Mouse (Mus musculus) cortical plate, adult 2 months (tissue): ENCODE results near the gene C8g.

Experiments
- CTCF ChIP-seq: fragments of 200-500 bp; IDR thresholded peaks from 2 replicates; pipeline ENCODE4 v1.5.1; 2011; ENCODE audit warnings: mild to moderate bottlenecking, control low read depth, low read length; ENCODE audit not compliant: insufficient read depth; ENCODE audit errors: extremely low read depth
- POLR2A ChIP-seq: fragments of 200-500 bp; IDR thresholded peaks from 2 replicates; pipeline ENCODE4 v1.6.1; 2011; ENCODE audit warnings: mild to moderate bottlenecking, low read length, control low read depth; ENCODE audit not compliant: insufficient read depth; ENCODE audit errors: extremely low read depth

DNA sequence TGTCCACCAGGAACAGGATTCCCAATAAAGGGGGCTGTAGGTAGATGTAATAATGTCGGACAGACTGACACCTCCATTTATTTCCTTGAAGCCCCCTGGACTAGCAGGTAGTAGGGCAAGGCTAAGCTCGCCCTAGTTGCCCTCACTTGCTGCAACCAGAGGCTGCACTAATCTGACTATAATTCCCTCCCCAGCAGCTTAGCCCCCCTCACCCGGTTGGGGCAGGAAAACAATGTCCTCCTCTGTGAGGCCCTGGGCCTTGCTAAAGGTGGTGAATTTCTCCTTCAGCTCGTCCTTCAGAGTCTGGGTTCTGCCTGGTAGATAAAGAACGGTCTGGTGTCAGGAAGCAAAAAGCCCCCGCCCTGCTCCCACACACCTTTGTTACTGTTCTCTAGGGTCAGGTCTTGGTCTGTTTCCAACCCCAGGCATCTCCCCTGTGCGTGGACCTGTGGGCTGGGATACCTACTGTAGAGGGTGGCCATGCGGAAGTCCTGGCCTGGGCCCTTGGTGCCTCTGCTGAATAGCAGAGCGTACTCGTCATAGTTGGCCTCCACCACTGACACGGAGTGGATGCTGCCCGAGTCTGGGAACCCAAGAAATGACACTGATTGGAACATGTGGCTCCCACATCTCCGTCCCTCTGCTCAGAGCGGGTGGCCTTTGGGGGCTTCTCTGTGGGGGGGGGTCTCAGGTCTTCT lies 33.8 kb downstream of the C8g start:
- TF ChIP-seq CTCF (no peak), POLR2A (no peak)
